Mouse (Mus musculus): ENCODE data around the gene Ift22.
A peak's percentile ranks its signal among the peaks of the same experiment; 100 is the strongest.

- TF ChIP-seq CTCF (IDR thresholded peaks at IDR 0.05; ENCODE audit: control insufficient read depth, insufficient read depth, low read length) (no peak), POLR2A (IDR thresholded peaks at IDR 0.05; ENCODE audit: borderline replicate concordance, control insufficient read depth, low read depth, low read length) (peak; percentile 20; the same call in 1 of the 2 replicates)
These were observed 45.1 kb downstream of the Ift22 start, which contains the start of gene Fis1 for GRCm38 (mm10) chr5:136953015-136953414.
